Mouse (Mus musculus) hindbrain, embryonic 12.5 days (tissue): ENCODE data around the gene Lrfn3. TPM values are rescaled to one million over a fixed set of nuclear protein-coding genes. Genes with fewer than 3 reads are reported as not detected.
A peak's percentile ranks its signal among the peaks of the same experiment; 100 is the strongest.

Experiments used
- ATAC-seq: fragments of 200-750 bp; cut with Nextera tagmentation; 2 replicates; pipeline ENCODE4 v1.8.0; 2017; ENCODE audit warnings: moderate TSS enrichment; ENCODE audit not compliant: low FRiP score
- H3K27ac ChIP-seq: fragments of 300-500 bp; sonication (generic); 2 replicates; pipeline ENCODE4 v1.5.1; 2016; ENCODE audit warnings: mild to moderate bottlenecking
- H3K27me3 ChIP-seq: fragments of 300-500 bp; sonication (generic); 2 replicates; pipeline ENCODE4 v1.6.1; 2016; ENCODE audit warnings: mild to moderate bottlenecking
- H3K36me3 ChIP-seq: fragments of 300-500 bp; sonication (generic); 2 replicates; pipeline ENCODE4 v1.6.1; 2016; ENCODE audit warnings: mild to moderate bottlenecking
- H3K4me1 ChIP-seq: fragments of 300-500 bp; sonication (generic); 2 replicates; pipeline ENCODE4 v1.6.1; 2016
- H3K4me2 ChIP-seq: fragments of 300-500 bp; sonication (generic); replicated peaks from 2 replicates; pipeline ENCODE4 v1.6.1; 2016; ENCODE audit warnings: mild to moderate bottlenecking
- H3K4me3 ChIP-seq: fragments of 300-500 bp; sonication (generic); 2 replicates; pipeline ENCODE4 v1.5.1; 2016; ENCODE audit warnings: mild to moderate bottlenecking
- H3K9ac ChIP-seq: fragments of 300-500 bp; sonication (generic); 2 replicates; pipeline ENCODE4 v1.6.1; 2016; ENCODE audit warnings: mild to moderate bottlenecking, moderate library complexity
- H3K9me3 ChIP-seq: fragments of 300-500 bp; sonication (generic); replicated peaks from 2 replicates; pipeline ENCODE4 v1.6.1; 2016; ENCODE audit warnings: mild to moderate bottlenecking
- WGBS: fragments of 180-500 bp; shearing (Covaris S2); methylation state at CpG from one replicate; pipeline ENCODE4 v1.1.7; 2016; 5-methylcytosine and 5-hydroxymethylcytosine counted together
- polyA plus RNA-seq: library from polyadenylated mRNA; unstranded; fragments of >200 nt; fragmentation: Nextera tagmentation; extraction: Ambion mirVana; gene quantifications from 2 replicates; pipeline ENCODE4 v1.2.1, GENCODE M21; 2016

Gene Lrfn3
- polyA plus RNA-seq, 1 experiment from 2014 or later = 10.1 TPM

GRCm38 (mm10) chr7:30336384-30336783 is 26.2 kb downstream of the Lrfn3 start:
- Histone ChIP-seq H3K9me3 (no peaks in the 10 kb centered on the region), H3K27ac (no peak overlapping the region), H3K27me3 (peaks cover 29% of the 10 kb centered on the region), H3K4me2 (no peak overlapping the region), H3K9ac (no peak overlapping the region), H3K4me1 (peaks cover 9% of the 10 kb centered on the region), H3K36me3 (no peaks in the 10 kb centered on the region), H3K4me3 (no peak overlapping the region)
- peak; percentile 23; the same call in 1 of the 2 replicates for ATAC-seq
- WGBS = 3% methylated on average over 9 of the region's 9 CpGs

- Histone ChIP-seq H3K9ac (no peak overlapping the region), H3K36me3 (no peaks in the 10 kb centered on the region), H3K27ac (no peak overlapping the region), H3K4me2 (no peak overlapping the region), H3K4me1 (peaks cover 10% of the 10 kb centered on the region), H3K4me3 (no peak overlapping the region), H3K9me3 (no peaks in the 10 kb centered on the region), H3K27me3 (peaks cover 29% of the 10 kb centered on the region)
- no peak for ATAC-seq
- 83% methylated on average over 6 of the region's 6 CpGs for WGBS
Observed at GRCm38 (mm10) chr7:30335688-30336087, 26.9 kb downstream of the Lrfn3 start.

GRCm38 (mm10) chr7:30334563-30334962 is 28.0 kb downstream of the Lrfn3 start:
- Histone ChIP-seq H3K4me3 (no peak overlapping the region), H3K36me3 (no peaks in the 10 kb centered on the region), H3K9me3 (no peaks in the 10 kb centered on the region), H3K4me1 (peaks cover 10% of the 10 kb centered on the region), H3K4me2 (no peak overlapping the region), H3K9ac (no peak overlapping the region), H3K27me3 (peaks cover 29% of the 10 kb centered on the region), H3K27ac (no peak overlapping the region)
- WGBS = 60% methylated on average over 5 of the region's 5 CpGs
- ATAC-seq = no peak

- Histone ChIP-seq H3K4me3 (no peak overlapping the region), H3K4me1 (peaks cover 10% of the 10 kb centered on the region), H3K36me3 (no peaks in the 10 kb centered on the region), H3K4me2 (no peak overlapping the region), H3K27ac (no peak overlapping the region), H3K9ac (no peak overlapping the region), H3K9me3 (no peaks in the 10 kb centered on the region), H3K27me3 (peaks cover 28% of the 10 kb centered on the region)
- 60% methylated on average over 4 of the region's 4 CpGs for WGBS
- 0 out of 2 replicates have a peak, but pooled peaks have one; percentile 15 for ATAC-seq
Observed at GRCm38 (mm10) chr7:30333436-30333835, 29.1 kb downstream of the Lrfn3 start.

DNA sequence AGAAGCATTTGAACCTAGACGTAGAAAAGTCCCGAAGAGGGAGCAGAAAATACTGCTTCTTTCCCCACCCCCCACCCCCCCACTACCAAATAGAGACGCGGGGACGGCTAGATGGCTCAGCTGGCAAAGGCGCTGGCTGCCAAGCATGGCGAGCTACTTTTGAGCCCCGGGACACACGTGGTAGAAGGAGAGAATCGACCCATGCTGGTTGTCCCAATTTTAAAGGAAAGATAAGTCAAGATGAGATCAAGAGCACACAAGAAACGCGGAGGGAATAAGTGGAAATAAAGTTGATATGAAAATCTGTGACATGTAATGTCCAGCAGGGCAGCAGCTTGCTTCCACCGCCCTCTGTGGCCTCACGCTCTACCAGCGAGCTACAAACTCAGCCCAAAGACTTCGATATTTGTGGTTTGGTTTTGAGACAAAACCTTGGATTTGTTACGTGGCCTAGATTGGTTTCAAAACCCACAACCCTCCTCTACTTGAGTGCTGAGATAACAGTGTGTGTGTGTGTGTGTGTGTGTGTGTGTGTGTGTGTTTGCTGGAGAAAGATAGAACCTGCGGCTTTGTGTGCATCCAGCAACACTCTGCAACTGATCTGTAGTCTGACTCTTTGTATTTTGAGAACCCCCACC is 29.8 kb downstream of the Lrfn3 start:
- ATAC-seq = no peak
- 70% methylated on average over 18 of the region's 18 CpGs for WGBS
- Histone ChIP-seq H3K4me3 (no peak overlapping the region), H3K9me3 (no peaks in the 10 kb centered on the region), H3K9ac (no peak overlapping the region), H3K27ac (no peak overlapping the region), H3K36me3 (no peaks in the 10 kb centered on the region), H3K27me3 (peaks cover 31% of the 10 kb centered on the region), H3K4me1 (peaks cover 10% of the 10 kb centered on the region), H3K4me2 (peak overlapping the region; percentile 48; the same call in 1 of the 2 replicates)

GRCm38 (mm10) chr7:30331887-30332286 is 30.7 kb downstream of the Lrfn3 start:
- Histone ChIP-seq H3K4me3 (peak overlapping the region; percentile 8), H3K27ac (peak overlapping the region; percentile 12), H3K4me2 (peak overlapping the region; percentile 48), H3K27me3 (peaks cover 31% of the 10 kb centered on the region), H3K4me1 (peaks cover 14% of the 10 kb centered on the region), H3K9me3 (no peaks in the 10 kb centered on the region), H3K9ac (peak overlapping the region; percentile 18; the same call in 1 of the 2 replicates), H3K36me3 (no peaks in the 10 kb centered on the region)
- ATAC-seq = peak; percentile 96
- 4% methylated on average over 13 of the region's 13 CpGs for WGBS

- Histone ChIP-seq H3K4me3 (no peak overlapping the region), H3K4me2 (no peak overlapping the region), H3K4me1 (peaks cover 10% of the 10 kb centered on the region), H3K9ac (peak overlapping the region; percentile 8; the same call in 1 of the 2 replicates), H3K9me3 (0 out of 2 replicates have a peak, but pooled peaks cover 4% of the 10 kb centered on the region), H3K27ac (no peak overlapping the region), H3K27me3 (peaks cover 8% of the 10 kb centered on the region), H3K36me3 (no peaks in the 10 kb centered on the region)
- WGBS = 58% methylated on average over 10 of the region's 10 CpGs
- no peak for ATAC-seq
Observed at GRCm38 (mm10) chr7:30328379-30328778, 34.2 kb downstream of the Lrfn3 start.

GRCm38 (mm10) chr7:30327140-30327539 is 35.4 kb downstream of the Lrfn3 start:
- Histone ChIP-seq H3K36me3 (no peaks in the 10 kb centered on the region), H3K4me3 (no peak overlapping the region), H3K27ac (no peak overlapping the region), H3K9ac (no peak overlapping the region), H3K4me2 (no peak overlapping the region), H3K9me3 (0 out of 2 replicates have a peak, but pooled peaks cover 4% of the 10 kb centered on the region), H3K27me3 (peaks cover 7% of the 10 kb centered on the region), H3K4me1 (peaks cover 13% of the 10 kb centered on the region)
- ATAC-seq = no peak
- WGBS = 59% methylated on average over 15 of the region's 15 CpGs

DNA sequence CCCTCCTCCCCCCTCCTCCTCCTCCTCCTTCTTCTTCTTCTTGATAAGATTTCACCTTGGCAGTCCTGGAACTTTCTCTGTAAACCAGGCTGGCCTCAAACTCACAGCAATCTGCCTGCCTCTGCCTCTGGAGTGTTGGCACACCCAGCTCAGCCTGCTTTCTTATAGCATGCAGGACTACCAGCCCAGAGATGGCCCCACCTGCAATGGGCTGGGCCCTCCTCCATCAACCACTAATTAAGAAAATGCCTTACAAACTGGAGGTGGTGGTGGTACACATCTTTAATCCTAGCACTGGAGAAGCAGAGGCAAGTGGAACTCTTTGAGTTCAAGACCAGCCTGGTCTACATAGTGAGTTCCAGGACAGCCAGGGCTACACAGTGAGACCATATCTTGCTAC is 36.1 kb downstream of the Lrfn3 start:
- no peak overlapping the region for H3K4me2 ChIP-seq
- H3K36me3 ChIP-seq = no peaks in the 10 kb centered on the region
- H3K9ac ChIP-seq = no peak overlapping the region
- H3K4me1 ChIP-seq = peaks cover 11% of the 10 kb centered on the region
- H3K27ac ChIP-seq = no peak overlapping the region
- ATAC-seq = no peak
- no peak overlapping the region for H3K4me3 ChIP-seq
- peaks cover 7% of the 10 kb centered on the region for H3K27me3 ChIP-seq
- H3K9me3 ChIP-seq = 0 out of 2 replicates have a peak, but pooled peaks cover 4% of the 10 kb centered on the region

- no peak overlapping the region for H3K27ac ChIP-seq
- WGBS = 44% methylated on average over 2 of the region's 2 CpGs
- no peak overlapping the region for H3K4me3 ChIP-seq
- peaks cover 16% of the 10 kb centered on the region for H3K4me1 ChIP-seq
- H3K9ac ChIP-seq = no peak overlapping the region
- H3K4me2 ChIP-seq = no peak overlapping the region
- H3K9me3 ChIP-seq = 0 out of 2 replicates have a peak, but pooled peaks cover 4% of the 10 kb centered on the region
- no peak for ATAC-seq
- H3K27me3 ChIP-seq = peaks cover 7% of the 10 kb centered on the region
- H3K36me3 ChIP-seq = no peaks in the 10 kb centered on the region
Observed at GRCm38 (mm10) chr7:30325364-30325763, 37.2 kb downstream of the Lrfn3 start.

DNA sequence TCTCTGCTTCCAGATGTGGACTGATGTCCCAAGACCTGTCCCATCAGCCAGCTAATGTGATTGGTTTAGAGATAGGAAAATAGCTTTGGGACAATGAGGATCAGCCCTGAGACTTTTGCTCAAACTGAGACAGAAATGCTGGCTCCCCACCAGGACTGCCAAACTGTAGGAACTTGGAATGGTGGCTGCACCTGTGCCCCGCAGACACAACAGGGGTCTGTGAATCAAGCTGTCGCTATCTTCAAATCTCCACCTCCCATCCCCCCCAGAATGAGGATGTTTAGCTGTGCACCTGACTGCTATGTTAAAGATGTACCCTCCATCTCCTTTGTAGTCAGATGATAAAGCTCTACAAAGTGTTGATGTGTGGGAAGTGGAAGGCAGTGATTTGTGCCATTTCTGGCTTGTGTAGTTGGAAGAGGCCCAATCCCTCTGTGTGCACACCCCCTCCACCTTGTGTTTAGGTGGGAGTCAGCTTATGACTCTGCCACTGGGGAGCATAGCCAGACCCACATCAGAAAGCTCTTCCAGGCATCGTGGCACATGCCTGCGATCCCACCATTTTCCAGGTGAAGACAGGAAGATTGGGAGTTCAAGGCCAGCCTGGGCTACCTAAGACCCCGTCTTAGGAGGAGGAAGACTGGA is 38.1 kb downstream of the Lrfn3 start:
- H3K4me3 ChIP-seq = no peak overlapping the region
- H3K4me1 ChIP-seq = peaks cover 16% of the 10 kb centered on the region
- peaks cover 7% of the 10 kb centered on the region for H3K27me3 ChIP-seq
- H3K36me3 ChIP-seq = no peaks in the 10 kb centered on the region
- no peak overlapping the region for H3K9ac ChIP-seq
- no peak overlapping the region for H3K27ac ChIP-seq
- H3K9me3 ChIP-seq = 0 out of 2 replicates have a peak, but pooled peaks cover 4% of the 10 kb centered on the region
- ATAC-seq = no peak
- 85% methylated on average over 5 of the region's 5 CpGs for WGBS
- no peak overlapping the region for H3K4me2 ChIP-seq

GRCm38 (mm10) chr7:30323795-30324194 is 38.8 kb downstream of the Lrfn3 start, which contains the start of gene Sdhaf1:
Sdhaf1 (minus strand) TSS chr7:30323895.
- H3K36me3 ChIP-seq = no peaks in the 10 kb centered on the region
- peak within 1 kb of the TSS; percentile 86; the same call in 1 of the 2 replicates for H3K27ac ChIP-seq
- peaks cover 7% of the 10 kb centered on the region for H3K27me3 ChIP-seq
- ATAC-seq = no peak
- H3K4me2 ChIP-seq = peak within 1 kb of the TSS; percentile 76
- H3K4me3 ChIP-seq = peak within 1 kb of the TSS; percentile 75
- WGBS = 71% methylated on average over 3 of the region's 3 CpGs
- 0 out of 2 replicates have a peak within 1 kb of the TSS, but pooled peaks have one; percentile 79 for H3K9ac ChIP-seq
- H3K9me3 ChIP-seq = 0 out of 2 replicates have a peak, but pooled peaks cover 4% of the 10 kb centered on the region
- H3K4me1 ChIP-seq = peaks cover 16% of the 10 kb centered on the region
